Mouse (Mus musculus): ENCODE data around the gene Elof1. TPM values are rescaled to one million over a fixed set of nuclear protein-coding genes. Genes with fewer than 3 reads are reported as not detected.
"Not testable (repeated sequence)": the region's sequence is repeated elsewhere in the genome, so short reads cannot be mapped to it uniquely, and the experiment has no call there.

The Elof1 gene
- polyA plus RNA-seq, 1 experiment from 2014 or later = 119 TPM

GRCm38 (mm10) chr9:22153810-22154209, 36.8 kb upstream of the Elof1 start:
- Histone ChIP-seq H3K27me3 (ENCODE audit: control insufficient read depth, insufficient read depth, low read length) (no peaks in the 10 kb centered on the region), H3K9me3 (ENCODE audit: control insufficient read depth, low read length) (no peaks in the 10 kb centered on the region), H3K36me3 (ENCODE audit: control insufficient read depth, insufficient read depth, low read length) (no peaks in the 10 kb centered on the region), H3K4me1 (replicated peaks; ENCODE audit: control insufficient read depth, insufficient read depth) (0 out of 2 replicates have a peak, but pooled peaks cover 5% of the 10 kb centered on the region), H3K9ac (ENCODE audit: low read length) (no peak overlapping the region), H3K4me2 (replicated peaks; ENCODE audit: low read depth) (no peak overlapping the region), H3K4me3 (ENCODE audit: low read depth, low read length) (no peak overlapping the region), H3K27ac (replicated peaks) (no peak overlapping the region)
- 91% methylated on average over 3 of the region's 3 CpGs for WGBS
- TF ChIP-seq CTCF (IDR thresholded peaks at IDR 0.05; ENCODE audit: low read depth) = peak; percentile 14; the same call in 1 of the 2 replicates
- TF ChIP-seq EP300 (optimal IDR thresholded peaks at IDR 0.05) = no peak
- DNase-seq (ENCODE audit: low spot score) (no peak), ATAC-seq (ENCODE audit: low FRiP score, low TSS enrichment) (no peak)

GRCm38 (mm10) chr9:22150946-22151345, 34.0 kb upstream of the Elof1 start:
- DNase-seq (ENCODE audit: low spot score) = no peak
- WGBS = 51% methylated on average over 2 of the region's 2 CpGs
- no peak for TF ChIP-seq CTCF (IDR thresholded peaks at IDR 0.05; ENCODE audit: low read depth)
- no peak overlapping the region for H3K9ac ChIP-seq (ENCODE audit: low read length)
- no peaks in the 10 kb centered on the region for H3K9me3 ChIP-seq (ENCODE audit: control insufficient read depth, low read length)
- H3K4me1 ChIP-seq (replicated peaks; ENCODE audit: control insufficient read depth, insufficient read depth) = no peaks in the 10 kb centered on the region
- H3K36me3 ChIP-seq (ENCODE audit: control insufficient read depth, insufficient read depth, low read length) = no peaks in the 10 kb centered on the region
- H3K4me2 ChIP-seq (replicated peaks; ENCODE audit: low read depth) = no peak overlapping the region
- H3K27me3 ChIP-seq (ENCODE audit: control insufficient read depth, insufficient read depth, low read length) = no peaks in the 10 kb centered on the region
- no peak overlapping the region for H3K4me3 ChIP-seq (ENCODE audit: low read depth, low read length)
- no peak overlapping the region for H3K27ac ChIP-seq (replicated peaks)
- ATAC-seq (ENCODE audit: low FRiP score, low TSS enrichment) = no peak

DNA sequence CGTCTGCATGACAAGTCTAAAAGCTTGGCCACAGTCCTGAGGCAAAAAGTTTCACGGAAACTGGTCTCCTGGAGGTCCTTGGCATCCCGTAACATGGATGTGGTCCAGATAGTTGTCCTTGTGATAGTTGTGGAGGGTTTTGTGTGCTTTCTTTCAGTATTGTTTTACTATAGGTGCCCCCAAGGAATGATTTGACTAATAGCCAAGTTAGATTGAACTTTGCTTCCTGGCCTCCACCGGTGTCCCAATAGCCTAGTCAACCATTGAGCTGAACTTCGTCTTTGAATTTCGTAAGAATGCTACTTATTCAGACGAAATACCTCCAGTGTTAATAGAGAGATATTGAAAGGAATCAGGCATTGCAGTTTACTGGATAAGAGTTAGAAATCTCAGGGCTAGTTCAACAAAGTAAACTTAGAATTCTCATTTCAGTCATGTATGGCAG, 33.3 kb upstream of the Elof1 start:
- H3K36me3 ChIP-seq (ENCODE audit: control insufficient read depth, insufficient read depth, low read length); H3K9ac ChIP-seq (ENCODE audit: low read length); ATAC-seq (ENCODE audit: low FRiP score, low TSS enrichment); H3K27me3 ChIP-seq (ENCODE audit: control insufficient read depth, insufficient read depth, low read length); H3K27ac ChIP-seq (replicated peaks); H3K4me1 ChIP-seq (replicated peaks; ENCODE audit: control insufficient read depth, insufficient read depth); H3K4me3 ChIP-seq (ENCODE audit: low read depth, low read length); H3K9me3 ChIP-seq (ENCODE audit: control insufficient read depth, low read length); DNase-seq (ENCODE audit: low spot score); H3K4me2 ChIP-seq (replicated peaks; ENCODE audit: low read depth): not testable (repeated sequence)
- 85% methylated on average over 7 of the region's 7 CpGs for WGBS

- 74% methylated on average over 20 of the region's 20 CpGs for WGBS
- peak; percentile 82 for ATAC-seq (ENCODE audit: low FRiP score, low TSS enrichment)
These were observed 32.7 kb upstream of the Elof1 start for GRCm38 (mm10) chr9:22149426-22150248.

GRCm38 (mm10) chr9:22144304-22144965, 27.5 kb upstream of the Elof1 start:
- Histone ChIP-seq H3K9ac (ENCODE audit: low read length) (no peak overlapping the region), H3K4me1 (replicated peaks; ENCODE audit: control insufficient read depth, insufficient read depth) (no peaks in the 10 kb centered on the region), H3K27me3 (ENCODE audit: control insufficient read depth, insufficient read depth, low read length) (no peaks in the 10 kb centered on the region), H3K4me2 (replicated peaks; ENCODE audit: low read depth) (no peak overlapping the region), H3K4me3 (ENCODE audit: low read depth, low read length) (no peak overlapping the region), H3K27ac (replicated peaks) (no peak overlapping the region), H3K36me3 (ENCODE audit: control insufficient read depth, insufficient read depth, low read length) (no peaks in the 10 kb centered on the region), H3K9me3 (ENCODE audit: control insufficient read depth, low read length) (no peaks in the 10 kb centered on the region)
- ATAC-seq (ENCODE audit: low FRiP score, low TSS enrichment) (no peak), DNase-seq (ENCODE audit: low spot score) (no peak)
- 93% methylated on average over 7 of the region's 8 CpGs for WGBS
- TF ChIP-seq CTCF (IDR thresholded peaks at IDR 0.05; ENCODE audit: low read depth) (no peak), EP300 (optimal IDR thresholded peaks at IDR 0.05) (no peak)

More at GRCm38 (mm10) chr9:22149426-22150248, 32.7 kb upstream of the Elof1 start:
- Histone ChIP-seq H3K9ac (ENCODE audit: low read length) (no peak overlapping the region), H3K36me3 (ENCODE audit: control insufficient read depth, insufficient read depth, low read length) (no peaks in the 10 kb centered on the region), H3K9me3 (ENCODE audit: control insufficient read depth, low read length) (no peaks in the 10 kb centered on the region), H3K27ac (replicated peaks) (no peak overlapping the region), H3K4me2 (replicated peaks; ENCODE audit: low read depth) (no peak overlapping the region), H3K4me3 (ENCODE audit: low read depth, low read length) (no peak overlapping the region), H3K27me3 (ENCODE audit: control insufficient read depth, insufficient read depth, low read length) (no peaks in the 10 kb centered on the region), H3K4me1 (replicated peaks; ENCODE audit: control insufficient read depth, insufficient read depth) (no peaks in the 10 kb centered on the region)
- TF ChIP-seq CTCF (IDR thresholded peaks at IDR 0.05; ENCODE audit: low read depth) (no peak), EP300 (optimal IDR thresholded peaks at IDR 0.05) (no peak)
- DNase-seq (ENCODE audit: low spot score) = peak; percentile 56

All from stomach, postnatal 0 days (tissue).